Mouse (Mus musculus) liver, postnatal 0 days (tissue): Measurements from ENCODE around the gene Gm2663. TPM values are rescaled to one million over a fixed set of nuclear protein-coding genes. Genes with fewer than 3 reads are reported as not detected.
A peak's percentile ranks its signal among the peaks of the same experiment; 100 is the strongest.

Experiments used
- ATAC-seq: fragments of 200-750 bp; cut with Nextera tagmentation; 2 replicates; pipeline ENCODE4 v1.8.0; 2017; ENCODE audit warnings: mild to moderate bottlenecking, moderate library complexity
- DNase-seq: peaks from one replicate; pipeline ENCODE4 v3.0.0-alpha.2; 2016
- H3K27ac ChIP-seq: fragments of 300-500 bp; sonication (generic); 2 replicates; pipeline ENCODE4 v1.5.1; 2014; ENCODE audit warnings: antibody characterized with exemption, moderate library complexity, mild to moderate bottlenecking, low read depth
- H3K27me3 ChIP-seq: fragments of 300-500 bp; sonication (generic); 2 replicates; pipeline ENCODE4 v1.6.1; 2014; ENCODE audit warnings: low read length, control low read depth, mixed read lengths; ENCODE audit not compliant: insufficient read depth
- H3K36me3 ChIP-seq: fragments of 300-500 bp; sonication (generic); replicated peaks from 2 replicates; pipeline ENCODE4 v1.6.1; 2014; ENCODE audit warnings: mild to moderate bottlenecking, control low read depth, low read length, moderate library complexity, mixed read lengths; ENCODE audit not compliant: insufficient read depth
- H3K4me1 ChIP-seq: fragments of 300-500 bp; sonication (generic); 2 replicates; pipeline ENCODE4 v1.6.1; 2014; ENCODE audit warnings: antibody characterized with exemption, mild to moderate bottlenecking, control low read depth; ENCODE audit not compliant: insufficient read depth
- H3K4me2 ChIP-seq: fragments of 300-500 bp; sonication (generic); 2 replicates; pipeline ENCODE4 v1.6.1; 2014; ENCODE audit warnings: low read depth, mild to moderate bottlenecking, low read length, moderate library complexity, mixed read lengths
- H3K4me3 ChIP-seq: fragments of 300-500 bp; sonication (generic); 2 replicates; pipeline ENCODE4 v1.5.1; 2014; ENCODE audit warnings: low read depth, low read length
- H3K9ac ChIP-seq: fragments of 300-500 bp; sonication (generic); replicated peaks from 2 replicates; pipeline ENCODE4 v1.6.1; 2014; ENCODE audit warnings: mild to moderate bottlenecking, moderate library complexity
- H3K9me3 ChIP-seq: fragments of 300-500 bp; sonication (generic); 2 replicates; pipeline ENCODE4 v1.6.1; 2016; ENCODE audit warnings: mild to moderate bottlenecking, control low read depth, low read length, mixed read lengths
- CTCF ChIP-seq: sonication (generic); IDR thresholded peaks from 2 replicates; pipeline ENCODE4 v1.5.1; 2016; ENCODE audit warnings: antibody characterized with exemption, low read depth
- EP300 ChIP-seq: IDR thresholded peaks from 2 replicates; pipeline ENCODE4 v1.6.1; 2016; ENCODE audit warnings: antibody characterized with exemption, low read depth, mild to moderate bottlenecking
- WGBS: fragments of 180-500 bp; shearing (Covaris S2); extraction: QIAGEN DNeasy Blood & Tissue Kit; methylation state at CpG from one replicate; pipeline ENCODE4 v1.1.7; 2014; ENCODE audit not compliant: insufficient replicate concordance; 5-methylcytosine and 5-hydroxymethylcytosine counted together
- polyA plus RNA-seq: library from polyadenylated mRNA; unstranded; fragments of >200 nt; fragmentation: Nextera tagmentation; extraction: Ambion mirVana; gene quantifications from 2 replicates; pipeline ENCODE4 v1.2.1, GENCODE M21; 2015

The Gm2663 gene
- polyA plus RNA-seq, 1 experiment from 2014 or later = not detected

DNA sequence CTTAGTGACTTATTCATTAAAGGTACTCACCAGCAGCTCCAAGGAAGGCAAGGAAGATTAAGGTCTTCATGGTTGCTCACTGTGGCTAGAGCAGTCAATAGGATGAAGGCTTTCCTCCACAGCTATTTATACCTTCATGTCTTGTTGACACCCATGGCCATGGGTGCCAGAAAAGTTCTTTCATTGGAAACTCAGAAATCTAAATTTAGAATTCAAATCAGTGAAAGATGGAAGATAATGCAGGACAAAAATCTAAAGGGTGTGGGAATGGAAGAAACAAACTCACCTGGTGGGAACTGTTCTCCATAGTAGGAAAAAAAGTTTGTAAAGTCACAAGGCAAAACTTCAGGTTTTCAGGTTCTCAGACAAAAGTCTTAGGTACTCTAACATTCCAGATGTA, 36.1 kb upstream of the Gm2663 start, which contains the start of gene 2210010C04Rik:
Gene 2210010C04Rik, minus strand, starts transcription at position 101 of the 400 bp plus-strand sequence.
- no peak for ATAC-seq
- no peaks in the 10 kb centered on the region for H3K27me3 ChIP-seq
- TF ChIP-seq EP300 (no peak), CTCF (no peak)

GRCm38 (mm10) chr6:41032802-41033201, 33.5 kb upstream of the Gm2663 start:
- TF ChIP-seq CTCF = no peak
- no peak for TF ChIP-seq EP300
- 77% methylated on average over 6 of the region's 6 CpGs for WGBS
- Histone ChIP-seq H3K9me3 (no peaks in the 10 kb centered on the region), H3K4me1 (no peaks in the 10 kb centered on the region), H3K4me2 (no peak overlapping the region), H3K27me3 (no peaks in the 10 kb centered on the region), H3K36me3 (no peaks in the 10 kb centered on the region), H3K27ac (no peak overlapping the region), H3K9ac (no peak overlapping the region), H3K4me3 (no peak overlapping the region)
- no peak for DNase-seq
- no peak for ATAC-seq

More for the DNA sequence above, 36.1 kb upstream of the Gm2663 start, which contains the start of gene 2210010C04Rik:
- H3K4me2 ChIP-seq = no peak within 1 kb of the TSS
- no peak within 1 kb of the TSS for H3K27ac ChIP-seq
- H3K4me1 ChIP-seq = no peaks in the 10 kb centered on the region
- no peaks in the 10 kb centered on the region for H3K36me3 ChIP-seq
- no peak within 1 kb of the TSS for H3K4me3 ChIP-seq
- H3K9ac ChIP-seq = no peak within 1 kb of the TSS
- no peaks in the 10 kb centered on the region for H3K9me3 ChIP-seq
- no peak for DNase-seq

DNA sequence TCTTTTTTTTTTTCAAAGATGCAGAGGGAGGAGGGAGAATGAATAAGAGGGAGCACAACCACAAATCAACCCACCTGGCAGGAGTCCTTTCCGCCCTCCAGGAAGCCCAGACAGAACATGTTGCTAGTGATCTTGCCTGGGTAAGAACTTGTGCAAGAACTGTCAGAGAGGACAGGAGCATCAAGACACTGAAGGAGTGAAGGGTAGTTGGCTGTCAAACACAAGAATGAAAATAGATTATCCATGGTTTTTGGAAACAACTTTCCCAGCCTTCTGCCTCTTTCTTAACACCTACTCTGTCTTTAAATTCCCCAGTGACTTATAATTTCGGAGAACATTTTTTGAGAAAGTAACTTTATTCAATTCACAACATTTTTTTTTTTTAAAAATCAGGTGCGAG, 33.0 kb upstream of the Gm2663 start:
- Histone ChIP-seq H3K27me3 (no peaks in the 10 kb centered on the region), H3K27ac (no peak overlapping the region), H3K4me2 (no peak overlapping the region), H3K9me3 (no peaks in the 10 kb centered on the region), H3K9ac (no peak overlapping the region), H3K36me3 (no peaks in the 10 kb centered on the region), H3K4me3 (no peak overlapping the region), H3K4me1 (peaks cover 1% of the 10 kb centered on the region; the same call in 1 of the 2 replicates)
- TF ChIP-seq CTCF (no peak), EP300 (no peak)
- DNase-seq (no peak), ATAC-seq (no peak)
- WGBS = 65% methylated on average over 3 of the region's 3 CpGs

- H3K4me3 ChIP-seq = no peak overlapping the region
- no peak overlapping the region for H3K27ac ChIP-seq
- DNase-seq = no peak
- H3K4me1 ChIP-seq = peaks cover 6% of the 10 kb centered on the region; the same call in 1 of the 2 replicates
- no peaks in the 10 kb centered on the region for H3K9me3 ChIP-seq
- TF ChIP-seq CTCF (no peak), EP300 (no peak)
- H3K36me3 ChIP-seq = no peaks in the 10 kb centered on the region
- no peak overlapping the region for H3K4me2 ChIP-seq
- 87% methylated on average over 3 of the region's 3 CpGs for WGBS
- no peak overlapping the region for H3K9ac ChIP-seq
- no peaks in the 10 kb centered on the region for H3K27me3 ChIP-seq
- no peak for ATAC-seq
These were observed 31.5 kb upstream of the Gm2663 start for GRCm38 (mm10) chr6:41030821-41031220.

DNA sequence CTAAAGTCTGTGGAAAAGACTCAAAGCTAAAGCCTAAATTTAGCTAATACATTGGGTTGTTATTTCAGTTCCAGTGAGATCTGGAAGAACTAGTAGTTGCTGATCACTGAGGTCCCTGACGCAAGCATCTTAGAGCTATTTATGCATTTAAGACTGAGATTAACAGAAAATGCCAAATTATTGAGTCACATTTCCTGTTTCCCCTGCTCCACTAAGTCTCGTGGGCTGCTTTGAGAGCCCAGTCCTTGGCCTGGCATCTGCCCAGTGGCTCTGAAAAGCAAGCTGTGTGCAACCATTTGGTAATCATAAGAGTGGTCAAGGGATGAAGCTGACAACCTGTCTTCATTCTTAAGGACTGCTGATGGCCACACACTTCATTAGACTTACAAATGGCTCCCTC, 27.8 kb upstream of the Gm2663 start:
- H3K4me1 ChIP-seq = peaks cover 6% of the 10 kb centered on the region; the same call in 1 of the 2 replicates
- no peaks in the 10 kb centered on the region for H3K36me3 ChIP-seq
- H3K27me3 ChIP-seq = no peaks in the 10 kb centered on the region
- no peak overlapping the region for H3K9ac ChIP-seq
- DNase-seq (no peak), ATAC-seq (0 out of 2 replicates have a peak, but pooled peaks have one; percentile 13)
- TF ChIP-seq EP300 (no peak), CTCF (no peak)
- no peak overlapping the region for H3K27ac ChIP-seq
- H3K4me2 ChIP-seq = no peak overlapping the region
- WGBS = 27% methylated on average over 2 of the region's 2 CpGs
- H3K9me3 ChIP-seq = no peaks in the 10 kb centered on the region
- H3K4me3 ChIP-seq = no peak overlapping the region

DNA sequence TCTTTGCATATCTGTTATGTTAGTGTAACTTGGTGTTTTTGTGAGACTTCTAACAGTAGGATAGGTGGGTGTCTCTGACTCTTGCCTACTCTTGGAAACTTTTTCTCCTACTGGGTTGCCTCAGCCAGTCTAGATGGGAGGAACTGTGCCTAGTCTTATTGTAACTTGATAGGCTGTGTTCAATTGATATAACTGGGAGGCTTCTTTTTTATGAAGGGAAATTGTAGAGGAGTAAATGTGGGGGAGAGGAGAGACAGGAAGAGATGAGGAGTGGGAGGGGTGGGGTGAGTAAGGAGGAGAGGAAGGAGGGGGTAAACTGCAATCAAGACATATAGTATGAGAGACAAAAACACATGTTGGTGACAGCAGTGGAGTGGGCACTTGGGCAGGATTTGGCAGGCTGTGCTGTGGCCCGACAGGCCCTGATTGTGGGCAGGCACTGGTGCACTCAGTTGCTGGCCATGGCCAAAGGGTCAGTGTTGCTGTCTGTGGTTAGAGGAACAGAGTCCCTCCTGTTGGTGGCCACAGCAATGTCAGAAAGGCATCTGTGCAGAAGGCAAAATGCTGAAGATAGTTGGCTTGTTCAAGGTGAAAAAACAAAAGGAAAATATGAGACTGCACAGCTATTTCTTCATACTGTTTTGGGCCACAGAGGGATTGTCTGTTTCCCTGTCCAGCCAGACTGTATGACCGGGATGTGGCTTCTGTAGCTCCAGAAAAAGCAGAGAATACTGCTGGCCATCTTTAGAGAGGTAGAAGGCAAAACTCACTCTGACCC, 26.8 kb upstream of the Gm2663 start:
- Histone ChIP-seq H3K9me3 (no peaks in the 10 kb centered on the region), H3K4me2 (no peak overlapping the region), H3K4me3 (no peak overlapping the region), H3K27ac (no peak overlapping the region), H3K4me1 (peaks cover 6% of the 10 kb centered on the region; the same call in 1 of the 2 replicates), H3K27me3 (no peaks in the 10 kb centered on the region), H3K9ac (no peak overlapping the region), H3K36me3 (no peaks in the 10 kb centered on the region)
- ATAC-seq = no peak
- 70% methylated on average over 2 of the region's 2 CpGs for WGBS
- no peak for DNase-seq
- TF ChIP-seq CTCF (no peak), EP300 (no peak)
